Mouse (Mus musculus): ENCODE data around the gene Hmox1.

The Hmox1 gene

GRCm38 (mm10) chr8:75093399-75094156, at the start of gene Hmox1:
Hmox1 (plus strand) TSS chr8:75093621.
- peak; percentile 95 to 96 for DNase-seq

- DNase-seq, result no peak
Observed at GRCm38 (mm10) chr8:75046303-75046702, 47.1 kb upstream of the Hmox1 start.

GRCm38 (mm10) chr8:75047784-75048183, 45.6 kb upstream of the Hmox1 start:
- DNase-seq, result no peak

GRCm38 (mm10) chr8:75053342-75053741, 40.1 kb upstream of the Hmox1 start:
- no peak for DNase-seq

- DNase-seq, result no peak
Observed at GRCm38 (mm10) chr8:75055673-75056072, 37.7 kb upstream of the Hmox1 start.

- DNase-seq, result no peak
Observed at GRCm38 (mm10) chr8:75060022-75060421, 33.4 kb upstream of the Hmox1 start.

- DNase-seq, result no peak
Observed at GRCm38 (mm10) chr8:75060815-75061214, 32.6 kb upstream of the Hmox1 start.

- DNase-seq, result peak in 1 of 2 experiments; percentile 20
Observed at GRCm38 (mm10) chr8:75063290-75063689, 30.1 kb upstream of the Hmox1 start.

GRCm38 (mm10) chr8:75064790-75065189, 28.6 kb upstream of the Hmox1 start:
- DNase-seq, result no peak

- DNase-seq, result no peak
Observed at GRCm38 (mm10) chr8:75067287-75067686, 26.1 kb upstream of the Hmox1 start.

- DNase-seq, result peak in 1 of 2 experiments; percentile 29
Observed at GRCm38 (mm10) chr8:75070297-75070696, 23.1 kb upstream of the Hmox1 start.

- peak; percentile 76 to 90 for DNase-seq
Observed at GRCm38 (mm10) chr8:75071627-75072346, 21.6 kb upstream of the Hmox1 start.

- no peak for DNase-seq
Observed at GRCm38 (mm10) chr8:75074876-75075275, 18.5 kb upstream of the Hmox1 start.

- no peak for DNase-seq
Observed at GRCm38 (mm10) chr8:75078215-75078614, 15.2 kb upstream of the Hmox1 start.

GRCm38 (mm10) chr8:75078851-75079250, 14.6 kb upstream of the Hmox1 start:
- no peak for DNase-seq

GRCm38 (mm10) chr8:75081364-75082040, 11.9 kb upstream of the Hmox1 start:
- no peak for DNase-seq

- DNase-seq, result no peak
Observed at GRCm38 (mm10) chr8:75082181-75082805, 11.1 kb upstream of the Hmox1 start.

- peak; percentile 96 for DNase-seq
Observed at GRCm38 (mm10) chr8:75083846-75084245, 9.6 kb upstream of the Hmox1 start.

- no peak for DNase-seq
Observed at GRCm38 (mm10) chr8:75084382-75085064, 8.9 kb upstream of the Hmox1 start.

- DNase-seq, result no peak
Observed at GRCm38 (mm10) chr8:75086002-75086401, 7.4 kb upstream of the Hmox1 start.

GRCm38 (mm10) chr8:75087127-75087526, 6.3 kb upstream of the Hmox1 start:
- DNase-seq, result peak; percentile 48 to 50

All from kidney, adult 8-10 months (tissue).